Mouse (Mus musculus) cerebellum, postnatal 4 days (tissue): ENCODE measurements around the gene Dgki.
A peak's percentile ranks its signal among the peaks of the same experiment; 100 is the strongest.
"Not testable (repeated sequence)": the region's sequence is repeated elsewhere in the genome, so short reads cannot be mapped to it uniquely, and the experiment has no call there.

Experiments
- DNase-seq, 2 experiments: peaks; one replicate each; pipeline ENCODE4 v3.0.0; 2022; ENCODE audit warnings: low spot score in 2 of 2, mixed read lengths in 1 of 2

Dgki gene

DNA sequence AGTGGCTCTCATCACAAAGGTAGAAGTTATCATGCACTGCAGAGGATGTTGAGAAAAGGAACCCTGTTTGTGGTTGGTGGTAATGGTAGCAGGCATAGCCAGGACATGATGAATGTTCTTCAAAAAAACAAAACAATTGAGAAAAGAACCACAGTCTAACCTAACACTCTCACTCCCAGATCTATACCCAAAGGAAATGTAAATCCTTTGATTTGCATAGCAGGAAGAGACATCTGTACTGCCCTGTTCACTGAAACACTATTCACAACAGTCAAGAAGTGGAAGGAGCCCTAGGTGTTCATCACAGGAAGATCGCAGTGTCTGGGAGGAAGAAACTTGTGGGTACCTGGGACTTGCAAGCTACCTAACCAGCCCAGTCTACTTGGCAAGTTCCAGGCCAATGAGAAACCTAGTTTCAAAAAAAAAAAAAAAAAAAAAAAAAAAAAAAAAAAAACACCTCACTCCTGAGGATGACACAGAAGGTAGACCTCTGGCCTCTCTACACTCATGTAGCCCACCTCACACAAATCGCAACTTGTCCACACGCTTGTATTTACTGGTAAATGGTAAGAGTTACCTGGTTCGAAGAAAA lies 152.5 kb downstream of the Dgki start:
- DNase-seq = no peak

DNA sequence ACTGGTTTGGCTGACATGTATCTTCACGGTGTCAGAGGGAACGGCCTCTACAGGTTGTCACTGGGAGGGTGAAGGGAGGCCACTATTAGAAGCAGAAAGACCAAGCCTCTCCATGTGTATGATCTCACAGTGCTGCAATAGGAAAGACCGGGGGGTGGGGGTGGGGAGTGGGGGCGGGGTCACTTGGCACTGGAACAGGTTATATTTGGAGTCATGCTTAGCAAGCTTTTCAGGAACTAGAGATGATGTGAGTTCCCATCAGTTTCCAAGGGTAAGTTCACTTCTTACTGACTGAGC lies 156.2 kb downstream of the Dgki start:
- no peak for DNase-seq

DNA sequence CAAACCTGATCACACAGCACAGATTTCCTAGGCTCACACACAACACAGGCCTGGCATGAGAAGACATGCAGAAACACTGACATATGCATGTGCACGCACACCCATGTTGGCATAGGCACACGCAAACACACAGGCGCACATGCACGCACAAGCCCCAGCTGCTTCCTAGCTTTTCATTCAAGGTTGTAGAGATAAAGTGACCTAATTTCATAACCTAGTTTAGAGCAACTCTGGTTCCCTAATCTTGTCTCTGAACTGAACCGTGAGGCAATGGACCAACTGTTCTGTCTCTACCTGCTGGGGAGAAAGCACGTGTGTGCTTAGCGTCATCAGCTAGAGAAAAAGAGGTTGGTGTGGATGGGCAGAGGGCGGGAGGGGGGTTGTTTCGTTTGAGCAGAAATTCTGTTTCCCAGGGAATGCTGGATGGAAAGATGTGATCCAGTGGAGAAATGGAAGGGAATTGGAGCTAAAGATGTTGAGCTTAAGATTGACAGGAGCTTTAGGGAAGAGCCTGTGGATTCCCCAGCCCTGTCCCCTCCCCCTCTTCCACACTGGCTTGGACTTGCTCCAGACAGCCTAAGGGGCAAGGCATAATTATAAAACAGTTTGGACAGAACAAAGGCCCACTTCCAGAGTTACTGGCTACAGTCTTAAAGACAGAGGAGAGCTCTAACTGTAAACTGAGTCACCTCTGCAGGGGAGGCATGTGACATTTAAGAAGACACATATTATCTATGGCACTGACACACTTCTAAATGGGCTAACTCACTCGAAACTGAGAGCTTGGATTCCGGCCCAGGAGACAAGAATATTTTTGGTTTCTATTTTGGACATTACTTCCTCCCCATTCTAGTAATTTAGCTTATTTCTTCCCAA lies 156.8 kb downstream of the Dgki start:
- DNase-seq = no peak

DNA sequence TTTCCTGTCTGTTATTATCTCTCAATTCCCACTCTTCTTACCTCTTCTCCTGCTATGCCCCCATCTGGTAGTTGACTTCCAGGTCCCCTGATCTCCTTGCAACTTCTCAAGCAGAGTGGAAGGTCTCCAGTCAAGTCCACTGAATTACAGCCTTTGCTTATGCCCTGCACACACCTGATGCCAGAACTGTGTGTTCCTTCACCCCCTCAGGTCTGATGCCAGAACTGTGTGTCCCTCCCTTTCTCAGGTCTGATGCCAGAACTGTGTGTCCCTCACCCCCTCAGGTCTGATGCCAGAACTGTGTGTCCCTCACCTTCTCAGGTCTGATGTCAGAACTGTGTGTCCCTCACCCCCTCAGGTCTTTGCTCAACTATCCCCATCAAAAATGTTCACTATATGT lies 161.2 kb downstream of the Dgki start:
- DNase-seq = no peak

DNA sequence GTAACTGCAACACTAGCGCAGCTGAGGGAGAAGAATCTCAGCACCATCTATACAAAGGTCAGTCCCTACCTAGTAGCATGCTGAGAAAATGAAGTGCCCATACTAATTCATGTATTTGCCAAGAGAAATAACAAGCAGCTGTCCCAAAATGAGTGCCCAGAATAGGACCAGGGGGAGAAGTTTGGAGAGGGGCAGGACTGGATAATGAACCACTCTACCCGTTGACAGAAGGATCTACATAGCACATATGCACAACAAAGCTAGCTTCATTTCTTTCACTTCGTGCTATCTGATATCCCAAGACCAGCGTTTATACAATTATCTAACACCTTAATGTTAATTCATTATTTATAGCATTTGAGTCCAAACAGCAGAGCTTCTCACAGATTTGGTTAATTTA lies 168.7 kb downstream of the Dgki start:
- DNase-seq = no peak

DNA sequence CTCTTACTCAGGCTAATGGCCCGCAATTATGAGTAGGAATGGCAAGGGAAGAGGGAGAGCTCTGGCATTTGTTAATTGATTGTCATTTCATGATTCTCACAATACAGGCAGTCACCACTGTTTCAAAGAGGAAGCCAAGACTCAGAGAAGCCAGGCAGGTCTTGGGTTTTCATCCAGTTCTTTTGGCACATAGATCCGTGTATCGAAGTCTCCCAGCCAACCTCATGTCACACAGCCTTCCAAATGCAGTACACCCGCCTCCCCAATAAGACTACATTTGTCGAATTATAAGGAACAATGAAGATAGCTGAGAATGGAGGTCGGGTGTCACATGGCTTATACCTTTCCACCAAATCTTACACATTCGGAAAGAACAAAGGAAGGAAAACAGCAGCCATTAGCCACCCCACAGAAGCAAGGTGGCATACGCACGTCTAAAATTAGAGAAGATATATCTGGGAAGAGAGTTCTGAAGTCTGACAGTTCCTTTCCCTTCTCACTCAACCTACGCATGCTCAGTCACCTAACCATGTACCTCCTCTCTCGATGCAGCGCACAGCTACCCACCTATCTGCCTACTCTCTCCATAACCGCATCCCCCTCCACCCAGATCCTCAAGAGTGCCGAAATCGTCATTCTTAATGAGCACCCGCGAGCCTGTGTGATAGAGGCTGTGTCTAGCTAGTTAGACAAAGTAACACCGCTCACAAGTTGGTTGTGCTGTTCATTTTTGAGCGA lies 179.4 kb downstream of the Dgki start:
- DNase-seq = no peak

DNA sequence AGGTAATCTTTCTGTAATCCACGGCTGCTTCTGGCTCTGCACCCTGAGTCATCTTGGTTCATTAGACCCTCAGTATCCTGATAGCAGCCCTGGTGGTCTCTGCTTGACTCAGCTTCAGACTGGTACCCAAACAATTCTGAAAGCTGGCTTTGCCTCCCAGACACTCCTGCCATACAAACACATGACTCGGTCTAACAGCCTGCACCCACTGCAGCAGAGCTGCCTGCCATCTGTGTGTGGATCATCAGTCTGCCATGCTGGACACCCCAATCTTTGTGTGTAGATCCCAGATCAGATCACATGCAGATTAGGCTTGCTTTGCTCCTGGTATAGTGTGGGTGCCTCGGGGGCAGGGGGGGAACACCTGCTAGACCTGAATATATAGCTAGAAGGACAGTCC lies 180.8 kb downstream of the Dgki start:
- no peak for DNase-seq

DNA sequence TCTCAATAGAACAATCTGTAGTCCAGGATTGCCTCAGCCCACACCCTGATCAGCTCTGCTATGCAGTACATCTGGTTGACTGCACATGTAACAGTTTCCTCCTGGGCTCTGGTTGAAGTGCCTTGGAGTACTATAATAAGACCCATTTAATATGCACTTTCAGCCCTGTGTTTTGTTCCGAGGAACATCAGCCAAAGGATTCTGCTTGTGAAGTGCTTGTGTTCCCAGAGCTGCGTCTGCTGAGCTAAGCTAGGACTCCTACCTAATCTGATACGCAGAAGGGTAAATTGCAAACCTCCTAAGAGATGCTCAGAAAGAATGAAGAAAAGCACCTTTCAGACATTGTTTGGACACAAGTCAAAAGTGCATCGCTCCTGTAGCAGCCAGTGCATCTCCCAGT lies 186.9 kb downstream of the Dgki start:
- no peak for DNase-seq

DNA sequence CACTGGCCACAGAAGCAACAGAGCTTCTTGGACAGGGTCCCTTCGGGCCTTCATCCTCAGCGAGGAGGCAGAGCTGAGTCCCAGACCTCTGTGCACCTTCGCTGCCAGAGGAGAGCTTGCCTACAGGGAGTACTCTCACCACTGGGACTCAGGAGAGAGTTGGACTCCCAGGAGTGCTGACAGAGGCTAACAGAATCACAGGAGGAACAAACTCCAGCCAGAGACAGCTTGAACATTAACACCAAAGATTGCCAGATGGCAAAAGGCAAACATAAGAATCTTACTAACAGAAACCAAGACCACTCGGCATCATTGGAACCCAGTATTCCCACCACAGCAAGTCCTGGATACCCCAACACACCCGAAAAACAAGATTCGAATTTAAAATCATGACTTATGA lies 193.7 kb downstream of the Dgki start:
- not testable (repeated sequence) for DNase-seq

DNA sequence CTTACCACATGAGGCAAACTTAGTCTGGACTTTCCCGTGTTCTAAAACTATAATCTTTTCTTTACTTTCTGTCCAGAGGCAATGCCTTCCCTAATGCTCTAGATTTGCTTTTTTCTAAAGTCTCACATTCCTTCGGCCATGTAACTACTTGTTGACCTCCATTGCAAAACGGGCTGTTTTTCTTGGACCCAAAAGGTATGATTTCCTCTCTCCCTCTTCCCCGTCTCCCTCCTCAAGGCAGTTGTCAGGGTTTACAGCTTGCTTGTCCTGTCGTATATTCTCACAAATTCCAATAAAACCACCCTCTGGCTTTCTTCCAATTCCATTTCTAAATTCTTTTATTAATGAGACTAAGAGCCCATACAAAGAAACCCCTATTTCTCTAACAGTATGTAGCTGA lies 199.6 kb downstream of the Dgki start:
- DNase-seq = no peak

DNA sequence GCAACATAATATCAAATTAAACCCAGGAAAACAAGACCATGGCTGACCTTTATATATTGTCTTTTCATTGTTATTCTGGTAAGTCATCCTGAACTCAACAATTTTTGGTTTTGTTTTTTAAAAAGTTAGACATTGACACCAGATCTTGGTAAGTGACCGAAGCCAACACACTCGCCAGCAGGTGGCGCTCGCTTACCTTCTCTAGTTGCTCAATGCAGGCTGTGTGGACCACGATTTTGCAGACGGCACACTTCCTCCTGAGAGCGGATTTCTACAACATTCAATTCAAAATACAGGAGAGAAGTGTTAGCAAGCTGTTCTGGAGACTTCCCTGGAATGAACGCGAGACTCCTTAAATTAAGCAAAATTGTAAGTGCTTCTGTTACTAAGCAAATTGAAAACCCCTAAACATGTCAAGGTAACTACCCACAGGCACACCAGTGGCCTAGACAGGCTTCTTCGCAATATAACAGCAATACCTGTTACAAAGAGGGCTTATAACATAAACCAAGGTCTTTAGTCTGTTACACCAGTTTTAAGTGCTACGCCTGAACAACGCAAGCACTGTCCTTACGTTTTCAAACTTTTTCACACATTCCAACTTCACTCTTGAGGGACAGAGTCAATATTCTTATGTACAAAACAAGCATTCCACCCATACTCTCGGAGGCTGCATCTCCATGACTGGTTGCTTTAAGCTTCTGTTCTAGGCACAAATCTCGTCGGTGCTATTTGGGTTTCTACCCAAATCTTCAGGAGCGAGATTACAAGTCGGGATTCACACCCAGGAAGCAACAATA lies 202.4 kb downstream of the Dgki start:
- peak; percentile 68 to 87 for DNase-seq

DNA sequence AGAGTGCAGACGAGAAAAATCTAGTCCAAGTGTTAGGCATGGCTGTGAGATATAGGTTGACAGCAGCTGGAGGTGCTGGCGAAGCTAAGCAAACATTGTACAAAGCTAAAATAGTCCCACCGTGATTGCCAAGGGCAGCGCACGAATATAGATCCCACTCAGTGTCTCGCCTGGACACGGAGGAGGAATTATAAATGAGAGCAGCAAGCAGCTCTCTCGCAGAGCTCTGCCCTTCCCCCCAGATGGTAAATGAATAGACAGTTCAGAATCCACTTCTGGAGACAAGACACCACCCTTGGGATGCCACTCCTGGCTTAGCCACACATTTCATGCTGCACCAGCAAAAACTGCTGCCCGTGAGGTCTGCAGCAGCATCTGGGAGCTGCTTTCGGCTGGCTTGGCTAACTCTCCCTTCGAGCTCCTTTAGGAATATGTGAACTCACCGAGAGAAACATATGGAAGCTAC lies 203.1 kb downstream of the Dgki start:
- DNase-seq = no peak

DNA sequence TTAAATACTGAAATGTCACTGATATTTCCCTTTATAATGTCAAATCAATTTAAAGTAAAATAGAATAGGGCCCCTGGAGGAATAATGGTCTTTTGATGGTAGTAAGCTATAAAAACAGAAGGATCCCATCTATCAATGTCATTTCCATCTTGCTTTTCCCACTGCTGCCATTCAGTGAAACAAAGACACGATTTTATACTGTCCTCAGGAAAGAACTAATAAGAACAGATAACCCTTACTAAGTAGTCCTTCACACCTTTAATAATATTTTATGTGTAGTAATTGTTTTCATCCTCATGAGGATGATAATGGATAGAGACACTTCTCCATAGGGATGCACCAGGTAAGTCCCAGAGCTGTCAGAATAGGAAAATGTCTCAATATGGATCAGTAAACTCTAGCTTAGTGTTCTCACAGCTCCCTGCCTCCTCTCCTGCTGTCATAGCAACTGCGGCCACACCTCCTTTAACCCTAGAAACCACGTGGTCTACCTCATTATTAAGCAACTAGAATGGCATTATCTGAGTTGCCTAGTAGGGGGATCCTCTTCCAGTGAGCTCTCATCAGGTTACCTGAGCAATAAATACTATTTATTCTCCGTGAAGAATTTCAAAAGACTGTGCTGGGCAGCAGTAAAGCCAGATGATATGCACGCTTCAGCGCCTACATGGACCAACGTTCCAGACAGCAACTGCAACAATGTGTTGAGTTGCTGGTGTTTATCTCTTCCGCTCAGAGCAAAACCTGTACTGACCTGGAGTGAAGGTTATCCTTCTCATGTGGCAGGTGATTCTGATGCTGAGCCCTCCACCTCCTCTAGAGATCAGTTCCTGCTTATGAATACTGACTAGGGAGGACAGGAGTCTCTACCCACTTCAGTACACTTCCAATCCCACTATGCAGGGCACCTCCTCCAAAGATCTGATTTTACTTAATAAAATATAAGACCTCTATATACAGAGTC lies 210.6 kb downstream of the Dgki start:
- no peak for DNase-seq

DNA sequence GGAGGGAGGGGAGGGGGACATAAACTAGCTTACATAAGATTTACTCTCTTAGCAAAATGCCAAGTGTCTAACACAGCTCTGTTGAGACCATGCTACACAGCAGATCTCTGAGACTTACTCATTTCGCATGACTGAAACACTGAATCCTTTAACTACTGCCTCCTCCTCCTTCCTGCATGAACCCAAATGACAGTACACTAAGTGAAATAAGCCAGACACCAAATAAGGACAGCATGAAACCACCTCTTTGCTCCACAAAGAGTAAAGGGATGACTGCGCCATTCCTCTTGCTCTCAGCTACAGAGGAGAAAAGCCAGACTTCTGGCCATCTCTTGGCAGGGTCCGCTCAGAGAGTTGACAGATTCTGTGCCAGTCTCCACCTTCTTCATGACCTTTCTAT lies 217.0 kb downstream of the Dgki start:
- no peak for DNase-seq

DNA sequence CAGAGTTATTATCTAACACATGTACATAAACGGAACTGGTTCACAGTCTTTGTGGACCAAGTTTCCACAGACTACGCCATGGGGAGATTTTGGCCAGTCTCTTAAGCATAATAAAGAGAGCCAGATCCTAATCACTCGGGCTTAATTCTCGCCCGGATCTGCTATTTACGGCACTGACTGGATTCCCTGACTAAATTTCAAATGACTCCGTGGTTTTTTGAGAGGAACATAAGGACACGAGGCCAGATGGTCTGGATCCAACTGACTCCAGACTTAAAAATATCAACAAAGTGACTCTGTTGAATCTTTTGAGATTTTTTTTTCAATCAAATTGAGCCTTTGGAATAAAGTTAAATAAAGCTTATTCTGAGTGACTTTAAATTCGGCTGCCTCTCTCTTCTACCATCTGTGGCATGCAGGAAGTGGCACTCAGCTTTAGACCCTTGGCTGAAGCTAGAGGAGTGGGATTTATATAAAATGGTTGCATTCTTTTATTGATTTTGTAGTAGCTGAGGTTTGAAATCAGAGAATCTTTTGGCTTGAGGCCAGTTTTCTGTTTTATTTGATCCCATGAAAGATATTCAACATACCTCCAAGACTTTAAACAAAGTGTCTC lies 227.5 kb downstream of the Dgki start:
- DNase-seq = no peak

DNA sequence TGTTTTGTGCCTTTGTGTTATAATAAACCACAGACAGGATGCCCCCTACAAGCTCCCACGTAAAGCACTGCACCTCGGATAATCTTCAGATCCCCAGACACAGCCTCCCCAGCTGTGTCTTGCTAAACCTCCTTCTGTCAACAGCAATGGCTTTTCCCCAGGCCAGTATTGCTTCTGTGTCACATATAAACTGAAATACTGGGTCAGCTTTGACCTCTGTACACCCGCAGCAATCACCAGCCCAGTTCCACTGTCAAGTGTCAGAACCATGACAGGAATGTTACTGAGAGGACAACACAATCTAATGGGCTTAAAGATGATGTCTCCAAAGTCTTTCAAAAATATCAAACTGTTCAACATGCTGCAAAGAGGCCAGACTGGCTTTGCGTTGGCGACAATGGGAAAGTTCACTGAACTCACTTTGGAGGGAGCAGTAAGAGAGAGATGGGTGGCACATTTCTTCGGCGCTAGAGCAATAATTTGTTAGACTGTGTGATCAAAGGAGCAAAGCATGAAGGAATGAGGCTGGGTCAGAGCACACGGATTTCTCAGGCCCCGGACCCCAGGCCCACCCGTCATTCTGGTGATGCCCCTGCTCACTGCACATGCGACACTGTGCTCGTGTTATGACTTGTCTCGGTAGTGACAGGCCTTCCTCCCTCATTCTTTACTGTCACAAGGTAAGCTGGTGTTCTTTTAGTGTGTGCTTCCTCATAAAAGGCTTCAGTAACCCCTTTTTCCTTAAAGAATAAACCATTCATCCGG lies 230.0 kb downstream of the Dgki start:
- no peak for DNase-seq

DNA sequence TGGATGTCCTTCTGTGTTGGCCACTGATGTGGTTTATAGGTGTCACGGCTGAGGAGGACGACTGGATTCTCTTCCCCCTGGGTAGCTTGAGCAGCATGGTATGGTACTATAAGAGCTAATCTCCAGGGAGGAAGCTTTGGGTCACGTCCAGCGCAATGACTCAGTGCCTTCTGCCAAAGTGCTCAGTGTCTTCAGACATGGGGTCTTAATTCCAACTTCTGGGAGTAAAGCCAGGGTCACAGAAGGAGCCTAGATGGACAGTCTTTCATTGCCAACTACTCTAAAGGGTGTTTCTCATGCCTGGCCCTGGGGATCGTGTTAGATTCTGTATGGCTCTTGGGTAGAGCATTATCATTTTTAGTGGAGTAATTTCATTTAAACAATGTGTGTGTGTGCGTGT lies 231.2 kb downstream of the Dgki start:
- peak in 1 of 2 experiments; percentile 79 for DNase-seq

DNA sequence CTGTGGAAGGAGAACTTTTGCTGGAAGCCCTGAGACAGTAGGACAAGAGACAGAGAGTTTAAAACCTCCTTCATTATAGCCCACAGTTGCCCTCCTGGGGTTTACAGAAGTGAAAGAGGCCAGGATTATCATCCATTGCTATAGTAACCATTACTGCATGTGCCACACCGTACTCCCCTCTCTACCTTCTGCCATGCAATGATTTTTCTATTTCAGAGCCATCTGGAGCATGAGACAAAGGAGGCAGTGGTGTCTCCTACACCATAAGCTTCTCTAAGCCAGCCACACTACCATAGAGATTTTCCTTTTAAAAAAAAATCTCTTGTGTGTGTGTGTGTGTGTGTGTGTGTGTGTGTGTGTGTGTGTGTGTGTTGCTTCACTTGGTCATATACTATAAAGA lies 232.6 kb downstream of the Dgki start:
- no peak for DNase-seq

DNA sequence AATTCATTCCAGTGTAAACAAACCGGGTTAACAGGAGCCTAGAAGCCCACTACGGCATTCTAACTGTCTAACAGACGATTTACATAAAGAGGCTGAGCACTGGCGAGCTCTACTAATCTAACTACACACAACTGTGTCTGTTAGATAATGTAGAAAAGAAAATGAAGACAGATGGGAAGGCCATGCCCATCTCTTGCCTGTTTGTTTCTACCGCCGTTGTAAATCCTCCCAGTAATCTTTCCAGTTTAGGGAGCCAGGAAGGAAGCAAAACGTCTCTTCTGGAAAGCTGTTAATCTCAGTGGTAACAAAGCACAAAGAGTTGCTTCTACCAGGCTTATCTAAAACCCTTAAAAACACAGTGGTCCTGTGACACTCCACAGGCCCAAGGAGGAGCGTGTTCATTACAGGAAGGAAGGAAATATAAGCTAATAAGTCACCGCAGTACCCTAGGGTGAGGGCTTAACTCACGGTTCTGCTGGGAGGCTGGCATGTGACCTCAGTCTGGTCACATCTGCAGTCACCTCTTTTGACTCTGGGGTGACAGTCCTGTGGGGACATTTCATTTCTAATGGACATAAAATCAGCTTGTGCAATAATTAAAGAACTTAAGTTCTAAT lies 235.7 kb downstream of the Dgki start:
- no peak for DNase-seq
